Mouse (Mus musculus): Measurements from ENCODE around the gene Mrps5. TPM values are rescaled to one million over a fixed set of nuclear protein-coding genes. Genes with fewer than 3 reads are reported as not detected.

Gene Mrps5
- 97.0 and 105 TPM in 2 replicates for polyA plus RNA-seq (2012; rRNA removed)

DNA sequence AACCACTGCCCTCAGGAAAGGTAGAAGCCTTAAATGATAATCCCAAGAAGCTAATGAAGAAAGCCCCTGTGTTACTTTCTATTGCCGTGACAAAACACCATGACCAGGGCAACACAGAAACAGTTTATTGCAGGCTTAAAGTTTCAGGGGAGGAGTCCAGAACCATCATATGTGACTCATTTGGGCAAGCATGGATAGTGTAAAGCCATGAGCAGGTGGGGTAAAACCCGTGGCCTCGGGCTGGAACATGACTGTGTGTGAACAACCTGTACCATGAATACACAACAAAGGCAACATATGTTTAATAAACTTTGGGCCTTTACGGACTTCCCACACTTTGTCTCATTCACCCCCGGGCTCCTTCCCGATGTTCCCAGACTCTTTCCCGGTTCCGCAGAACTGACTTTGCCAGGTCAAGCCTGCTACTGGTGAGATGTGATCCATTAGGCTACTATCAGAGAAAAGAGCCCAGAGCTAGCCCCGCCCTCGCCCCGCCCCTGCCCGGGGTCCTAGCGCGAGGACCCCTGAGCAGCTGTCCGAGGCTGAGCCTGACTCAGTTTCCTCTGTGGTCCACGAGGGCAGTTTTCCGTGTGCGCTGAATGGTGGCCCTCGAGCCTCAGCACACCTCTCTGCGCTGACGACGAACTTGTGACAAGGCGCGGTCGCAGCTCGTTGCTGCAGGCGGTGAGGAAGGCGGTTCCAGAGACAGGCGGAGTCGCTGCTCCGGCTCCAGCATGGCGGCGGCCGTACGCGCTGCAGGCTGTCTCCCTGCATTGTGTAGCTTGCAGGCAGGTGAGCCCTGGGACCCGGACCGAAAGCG is at the start of gene Mrps5, which contains the start of gene Zfp661:
Mrps5 (plus strand) TSS at position 529 of the 820 bp plus-strand sequence.
Zfp661 (minus strand) TSS at position 401 of the 820 bp plus-strand sequence.

GRCm38 (mm10) chr2:127541185-127541584 is 45.8 kb upstream of the Mrps5 start, which contains the start of gene Prom2:
Prom2 (minus strand) TSS chr2:127541467.

GRCm38 (mm10) chr2:127656086-127656720 is 69.2 kb downstream of the Mrps5 start, which contains the start of gene Mal:
Mal (minus strand) TSS chr2:127656695.

Other genes starting within 250 kb of the Mrps5 start
- not detected in 2 replicates for gene Astl, start 248.6 kb upstream of the Mrps5 start, polyA plus RNA-seq (2012; rRNA removed)
- 1.6 and 2.5 TPM in 2 replicates for gene Adra2b, start 224.0 kb upstream of the Mrps5 start, polyA plus RNA-seq (2012; rRNA removed)
- 0.16 and 0.27 TPM in 2 replicates for gene Gpat2, start 162.0 kb upstream of the Mrps5 start, polyA plus RNA-seq (2012; rRNA removed)
- 19.9 and 31.3 TPM in 2 replicates for gene Fahd2a, start 142.7 kb upstream of the Mrps5 start, polyA plus RNA-seq (2012; rRNA removed)
- gene Kcnip3, start 65.1 kb upstream of the Mrps5 start, polyA plus RNA-seq (2012; rRNA removed): 3.6 TPM in 2 replicates
- 0.37 and 0.80 TPM in 2 replicates for gene Prom2, start 45.8 kb upstream of the Mrps5 start, polyA plus RNA-seq (2012; rRNA removed)
- 10.0 TPM in 2 replicates for gene Zfp661, start 128 bp upstream of the Mrps5 start, polyA plus RNA-seq (2012; rRNA removed)
- gene Mal, start 69.5 kb downstream of the Mrps5 start, polyA plus RNA-seq (2012; rRNA removed): 0.31 and 0.44 TPM in 2 replicates
- gene Mall, start 142.7 kb downstream of the Mrps5 start, polyA plus RNA-seq (2012; rRNA removed): 0.29 and 1.2 TPM in 2 replicates
- gene Nphp1, start 201.7 kb downstream of the Mrps5 start, polyA plus RNA-seq (2012; rRNA removed): 33.4 and 52.5 TPM in 2 replicates
- gene Mtln, start 205.3 kb downstream of the Mrps5 start, polyA plus RNA-seq (2012; rRNA removed): 34.6 and 38.8 TPM in 2 replicates
- 39.1 and 57.6 TPM in 2 replicates for gene Bub1, start 244.6 kb downstream of the Mrps5 start, polyA plus RNA-seq (2012; rRNA removed)